In the genomic region with DNA sequence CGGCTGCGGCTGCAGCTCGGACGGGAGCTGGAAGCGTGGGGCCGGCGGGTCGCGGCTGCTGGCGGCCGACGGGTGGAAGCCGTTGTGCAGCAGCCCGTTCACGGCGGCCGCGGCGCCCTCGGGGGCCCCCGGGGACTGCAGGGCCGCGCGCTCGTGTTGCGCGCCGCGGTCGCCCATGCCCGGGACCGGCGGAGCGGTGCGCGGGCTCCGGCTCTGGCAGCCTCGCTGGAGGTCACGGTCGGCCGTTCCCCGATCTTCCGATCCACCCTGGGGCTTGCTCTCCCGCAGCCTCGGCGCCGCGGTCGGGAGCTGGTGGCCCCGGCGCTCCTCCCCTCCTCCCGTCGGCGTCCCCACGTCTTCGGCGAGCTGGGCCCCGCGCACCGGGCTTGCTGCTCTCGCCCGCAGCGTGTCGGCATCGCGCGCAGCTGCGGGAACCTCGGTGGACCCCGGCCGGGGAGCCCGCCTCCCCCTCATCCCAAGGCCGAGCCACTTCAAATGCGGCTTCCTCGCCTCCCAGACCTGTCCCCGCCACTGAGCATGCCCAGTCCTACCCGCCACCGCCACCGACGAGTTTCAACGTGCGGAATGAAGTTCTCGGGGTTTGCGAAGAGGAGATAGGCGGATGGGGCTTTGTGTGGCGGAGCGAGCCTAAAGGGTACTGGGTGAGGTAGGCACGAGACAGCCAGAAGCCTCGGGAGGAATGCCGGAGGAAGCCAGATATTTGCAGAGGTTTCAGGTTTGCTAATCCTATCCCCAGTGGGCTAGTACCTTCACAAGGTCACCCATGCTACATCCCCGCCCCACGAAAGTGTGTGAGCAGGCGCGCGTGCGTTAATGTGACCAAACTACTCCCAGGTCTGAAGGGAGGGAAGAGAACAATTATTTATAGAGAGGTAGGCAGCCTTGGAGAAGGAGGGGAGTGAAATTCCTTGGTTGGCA, we compare ENCODE assay signal across 8 mouse cellular contexts. TPM values are rescaled to one million over a fixed set of nuclear protein-coding genes. Genes with fewer than 3 reads are reported as not detected.
A peak's percentile ranks its signal among the peaks of the same experiment; 100 is the strongest.
DNase-seq lines count a peak whose midpoint lies in the region; ATAC-seq and TF ChIP-seq lines count a peak whose summit lies in the region.

A gene (minus strand): TSS at position 853 of the 939 bp plus-strand sequence.

- peak within 1 kb of the TSS; percentile 84 for H3K9ac ChIP-seq in embryonic facial prominence, embryonic 11.5 days (replicated peaks; ENCODE audit: low read length)
- H3K9ac ChIP-seq in kidney, embryonic 14.5 days (ENCODE audit: low read depth, low read length), result peak within 1 kb of the TSS; percentile 95
- peak within 1 kb of the TSS; percentile 83 for H3K9ac ChIP-seq in limb, embryonic 15.5 days
- H3K9ac ChIP-seq in midbrain, postnatal 0 days (replicated peaks; ENCODE audit: low read length, poor library complexity, severe bottlenecking), result peak within 1 kb of the TSS; percentile 96

- WGBS in embryonic facial prominence, embryonic 11.5 days, result under 1% methylated on average over 94 of the region's 96 CpGs
- WGBS in kidney, embryonic 14.5 days, result under 1% methylated on average over 81 of the region's 96 CpGs
- under 1% methylated on average over 93 of the region's 96 CpGs for WGBS in limb, embryonic 15.5 days
- WGBS in midbrain, postnatal 0 days, result under 1% methylated on average over 49 of the region's 96 CpGs

- no peaks in the 10 kb centered on the region for H3K4me1 ChIP-seq in embryonic facial prominence, embryonic 11.5 days (ENCODE audit: control insufficient read depth, insufficient read depth, low read length)
- 0 out of 2 replicates have a peak, but pooled peaks cover 10% of the 10 kb centered on the region for H3K4me1 ChIP-seq in kidney, embryonic 14.5 days (ENCODE audit: control insufficient read depth, insufficient read depth, low read length)
- peaks cover 13% of the 10 kb centered on the region for H3K4me1 ChIP-seq in limb, embryonic 15.5 days
- H3K4me1 ChIP-seq in midbrain, postnatal 0 days (ENCODE audit: insufficient read depth, low read length), result 0 out of 2 replicates have a peak, but pooled peaks cover 5% of the 10 kb centered on the region

- peak within 1 kb of the TSS; percentile 45 for H3K4me2 ChIP-seq in embryonic facial prominence, embryonic 11.5 days (ENCODE audit: low read depth, low read length)
- peak within 1 kb of the TSS; percentile 71 for H3K4me2 ChIP-seq in kidney, embryonic 14.5 days (replicated peaks; ENCODE audit: low read depth, low read length)
- H3K4me2 ChIP-seq in limb, embryonic 15.5 days, result peak within 1 kb of the TSS; percentile 83
- peak within 1 kb of the TSS; percentile 73 for H3K4me2 ChIP-seq in midbrain, postnatal 0 days (ENCODE audit: low read depth, low read length, poor library complexity, severe bottlenecking)

- peak within 1 kb of the TSS; percentile 94 for H3K27ac ChIP-seq in embryonic facial prominence, embryonic 11.5 days (replicated peaks; ENCODE audit: low read depth, low read length)
- H3K27ac ChIP-seq in kidney, embryonic 14.5 days (ENCODE audit: low read depth, low read length), result peak within 1 kb of the TSS; percentile 98
- H3K27ac ChIP-seq in limb, embryonic 15.5 days, result peak within 1 kb of the TSS; percentile 97
- peak within 1 kb of the TSS; percentile 97 for H3K27ac ChIP-seq in midbrain, postnatal 0 days (ENCODE audit: low read depth, low read length)

- H3K27me3 ChIP-seq in embryonic facial prominence, embryonic 11.5 days (ENCODE audit: control insufficient read depth, insufficient read depth, low read length), result no peaks in the 10 kb centered on the region
- H3K27me3 ChIP-seq in kidney, embryonic 14.5 days (ENCODE audit: control insufficient read depth, insufficient read depth, low read length), result no peaks in the 10 kb centered on the region
- no peaks in the 10 kb centered on the region for H3K27me3 ChIP-seq in limb, embryonic 15.5 days
- H3K27me3 ChIP-seq in midbrain, postnatal 0 days (ENCODE audit: insufficient read depth, low read length), result no peaks in the 10 kb centered on the region

- DNase-seq in 3T3-L1 (ENCODE audit: low read depth, low spot score), result peak; percentile 67
- peak; percentile 88 for DNase-seq in adrenal gland, postnatal 14 days
- peak; percentile 79 for DNase-seq in embryonic facial prominence, embryonic 11.5 days (ENCODE audit: low spot score)
- peak; percentile 71 to 75 for DNase-seq in heart, adult 9 months (ENCODE audit: low spot score in 2 of 2)
- peak; percentile 73 for DNase-seq in midbrain, postnatal 0 days (ENCODE audit: low spot score)
- peak; percentile 60 to 80 for DNase-seq in spleen, postnatal 4 days (ENCODE audit: low spot score in 2 of 2)

- H3K4me3 ChIP-seq in embryonic facial prominence, embryonic 11.5 days (ENCODE audit: low read depth, low read length), result peak within 1 kb of the TSS; percentile 73
- H3K4me3 ChIP-seq in kidney, embryonic 14.5 days (ENCODE audit: low read length), result peak within 1 kb of the TSS; percentile 90
- peak within 1 kb of the TSS; percentile 90 for H3K4me3 ChIP-seq in limb, embryonic 15.5 days
- H3K4me3 ChIP-seq in midbrain, postnatal 0 days (ENCODE audit: low read depth, low read length), result peak within 1 kb of the TSS; percentile 97

- no peaks in the 10 kb centered on the region for H3K9me3 ChIP-seq in embryonic facial prominence, embryonic 11.5 days (replicated peaks; ENCODE audit: control insufficient read depth, low read length)
- H3K9me3 ChIP-seq in kidney, embryonic 14.5 days (ENCODE audit: control insufficient read depth, low read length), result no peaks in the 10 kb centered on the region
- no peaks in the 10 kb centered on the region for H3K9me3 ChIP-seq in limb, embryonic 15.5 days
- no peaks in the 10 kb centered on the region for H3K9me3 ChIP-seq in midbrain, postnatal 0 days (ENCODE audit: low read length)

- TF ChIP-seq CTCF in midbrain, postnatal 0 days (IDR thresholded peaks at IDR 0.05), result peak; percentile 18

- H3K36me3 ChIP-seq in embryonic facial prominence, embryonic 11.5 days (replicated peaks; ENCODE audit: control insufficient read depth, insufficient read depth, low read depth, low read length), result no peaks in the 10 kb centered on the region
- H3K36me3 ChIP-seq in kidney, embryonic 14.5 days (ENCODE audit: control insufficient read depth, insufficient read depth, low read length), result no peaks in the 10 kb centered on the region
- no peaks in the 10 kb centered on the region for H3K36me3 ChIP-seq in limb, embryonic 15.5 days
- no peaks in the 10 kb centered on the region for H3K36me3 ChIP-seq in midbrain, postnatal 0 days (ENCODE audit: insufficient read depth, low read length)

- ATAC-seq in embryonic facial prominence, embryonic 11.5 days (replicated peaks; ENCODE audit: insufficient number of reproducible peaks, low FRiP score, low TSS enrichment, low read depth), result peak; percentile 59
- ATAC-seq in kidney, embryonic 14.5 days (ENCODE audit: low FRiP score, low TSS enrichment), result peak; percentile 78
- ATAC-seq in limb, embryonic 15.5 days (ENCODE audit: insufficient number of reproducible peaks, low FRiP score, low TSS enrichment, low read depth), result peak; percentile 59; the same call in 1 of the 2 replicates
- peak; percentile 73 for ATAC-seq in midbrain, postnatal 0 days (ENCODE audit: low FRiP score)

RNA-seq across cellular contexts. Expression of the gene that starts here (rescaled TPM):
- 130 and 134 TPM in 2 replicates for total RNA-seq in adrenal gland, postnatal 14 days (2021)
- polyA plus RNA-seq in embryonic facial prominence, embryonic 11.5 days (2014; fragmentation: Nextera tagmentation; extraction: Ambion mirVana), result 9.7 and 10.9 TPM in 2 replicates
- 10.2 and 10.7 TPM in 2 replicates for polyA plus RNA-seq in kidney, embryonic 14.5 days (2014; fragmentation: Nextera tagmentation; extraction: Ambion mirVana)
- 5.0 and 6.1 TPM in 2 replicates for polyA plus RNA-seq in limb, embryonic 15.5 days (2015; fragmentation: Nextera tagmentation; extraction: Ambion mirVana)
- total RNA-seq in midbrain, postnatal 0 days (2014; rRNA removed), result 13.9 and 15.8 TPM in 2 replicates
- polyA plus RNA-seq in midbrain, postnatal 0 days (2015; fragmentation: Nextera tagmentation; extraction: Ambion mirVana), result 6.5 and 6.6 TPM in 2 replicates

Comparison
In these comparisons a context has a peak if more than half of its experiments do, and no peak if none do; other contexts are left out.
1. Peak in every context shown above with its lines: DNase-seq, ATAC-seq, H3K4me3 ChIP-seq and H3K27ac ChIP-seq.